Mouse (Mus musculus) WW6 (cell line): Measurements from ENCODE around the gene Prkcq.
"Not testable (repeated sequence)": the region's sequence is repeated elsewhere in the genome, so short reads cannot be mapped to it uniquely, and the experiment has no call there.

ENCODE experiments used
- DNase-seq: peaks from one replicate; pipeline ENCODE4 v3.0.0-alpha.2; 2013; ENCODE audit warnings: low read depth, low spot score

Prkcq gene

DNA sequence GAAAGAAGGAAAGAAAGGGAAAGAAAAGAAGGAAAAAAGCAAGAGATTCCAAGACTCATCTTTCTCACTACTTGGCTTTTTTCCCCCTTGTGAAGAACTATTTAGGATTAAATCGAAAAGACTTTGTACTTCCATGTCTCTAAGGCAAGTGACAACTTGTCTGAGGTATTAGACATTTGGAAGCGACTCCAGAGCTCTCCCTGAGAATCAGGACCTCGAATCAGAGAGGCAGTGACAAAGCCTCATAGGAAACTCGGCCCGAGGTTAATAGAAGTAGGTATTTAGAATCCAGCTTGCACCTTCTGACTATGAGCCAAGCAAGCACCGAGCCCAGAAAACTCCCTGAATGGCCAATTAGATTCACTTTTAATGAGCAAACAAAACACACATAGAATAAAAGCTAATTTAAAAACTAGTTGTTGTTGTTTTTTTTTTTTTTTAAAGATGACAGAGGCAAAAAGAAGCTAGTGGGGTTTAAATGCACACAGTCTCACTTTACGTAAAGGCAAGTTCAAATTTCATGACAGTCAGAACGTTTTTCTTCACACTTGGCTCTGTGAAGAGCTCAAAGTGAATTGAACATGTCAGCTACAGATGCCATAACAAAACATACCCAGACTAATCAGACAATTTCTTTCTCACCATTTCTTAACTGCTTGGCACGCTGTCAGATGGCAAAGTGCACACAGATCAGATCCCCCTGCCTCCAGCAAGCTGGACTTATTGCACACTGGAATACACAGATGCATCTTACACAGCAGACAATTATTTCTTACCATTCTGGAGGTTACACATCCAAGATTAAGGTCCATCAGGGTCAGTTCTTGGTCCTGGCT is 119.9 kb downstream of the Prkcq start:
- DNase-seq, result no peak

DNA sequence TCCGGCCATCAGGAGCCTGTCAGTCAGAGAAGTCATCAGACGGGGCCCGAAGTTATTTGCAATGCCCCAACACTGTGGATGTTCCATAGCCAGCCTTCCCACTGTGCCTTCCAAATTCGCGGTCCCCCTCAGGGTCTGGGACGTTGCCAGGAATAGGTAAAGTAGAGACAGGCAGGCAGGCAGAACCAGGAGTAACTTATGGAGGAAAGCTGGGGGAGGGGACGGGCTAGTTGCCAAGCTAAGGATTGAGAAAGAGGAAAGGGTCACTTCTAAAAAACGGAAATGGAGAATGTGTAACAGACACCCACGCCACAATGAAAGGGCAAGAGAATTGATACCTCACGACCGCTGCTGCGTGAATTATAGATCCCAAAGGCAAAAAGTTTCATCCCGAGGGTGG is 121.2 kb downstream of the Prkcq start:
- no peak for DNase-seq

DNA sequence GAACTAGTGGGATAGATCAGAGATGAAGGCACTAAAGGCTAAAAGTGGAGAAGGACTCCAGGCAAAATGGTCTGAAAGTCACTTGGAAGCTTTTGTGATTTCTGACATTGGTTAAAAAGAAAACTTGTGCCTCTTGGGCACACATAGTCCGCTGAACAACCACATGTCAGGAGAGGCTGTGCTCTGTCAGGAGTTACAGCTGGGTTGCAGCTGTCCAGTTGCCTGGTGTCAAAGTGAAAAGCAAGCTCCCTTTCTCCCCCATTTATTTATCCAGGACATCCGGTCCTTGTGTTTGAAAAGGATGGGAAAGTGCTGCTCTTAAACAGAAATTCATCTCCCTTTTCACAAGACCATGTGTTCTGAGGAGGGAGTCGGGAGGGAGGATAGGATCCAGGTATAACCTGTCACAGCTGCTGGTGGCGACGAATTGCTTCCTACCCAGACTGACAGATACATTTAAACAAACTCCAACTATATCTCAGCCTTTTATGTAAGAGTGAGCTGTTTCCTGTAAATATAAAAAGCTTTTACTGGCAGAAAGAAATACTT is 122.8 kb downstream of the Prkcq start:
- DNase-seq, result no peak

DNA sequence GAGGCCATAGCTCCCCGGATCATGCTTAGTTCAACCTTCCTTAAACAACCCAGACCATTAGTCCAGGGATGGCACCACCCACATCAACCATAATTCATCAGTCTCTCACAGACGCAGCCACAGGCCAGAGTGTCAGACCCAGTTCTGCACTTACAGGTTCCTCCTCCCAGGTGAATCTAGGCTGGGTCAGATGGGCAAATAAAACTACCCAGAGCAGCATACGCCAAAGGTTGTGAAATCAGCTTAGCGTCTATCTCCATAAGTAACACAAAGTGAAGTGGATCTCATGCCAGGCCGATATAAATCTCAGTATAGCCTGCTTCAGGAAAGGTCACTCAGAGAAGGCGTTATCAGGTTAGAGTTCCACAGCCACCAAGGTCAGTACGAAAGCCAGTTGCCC is 126.9 kb downstream of the Prkcq start:
- no peak for DNase-seq

DNA sequence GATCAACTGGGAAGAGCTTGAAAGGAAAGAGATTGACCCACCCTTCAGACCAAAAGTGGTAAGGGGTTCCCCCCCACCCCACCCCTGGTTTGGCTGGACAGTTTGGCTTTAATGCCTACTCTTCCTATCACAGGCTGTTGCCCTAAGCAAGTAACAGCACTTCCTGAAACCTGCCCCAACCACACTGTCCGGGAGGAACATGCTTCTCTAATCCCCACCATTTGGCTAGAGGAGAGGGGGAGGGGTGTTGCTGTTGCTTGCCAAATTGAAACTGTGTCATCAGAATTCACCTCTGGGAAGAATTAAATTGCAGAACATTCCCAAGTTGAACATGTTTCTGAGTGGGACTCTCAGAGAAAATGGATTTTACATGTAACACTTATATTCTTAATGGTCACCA is 127.5 kb downstream of the Prkcq start:
- no peak for DNase-seq

DNA sequence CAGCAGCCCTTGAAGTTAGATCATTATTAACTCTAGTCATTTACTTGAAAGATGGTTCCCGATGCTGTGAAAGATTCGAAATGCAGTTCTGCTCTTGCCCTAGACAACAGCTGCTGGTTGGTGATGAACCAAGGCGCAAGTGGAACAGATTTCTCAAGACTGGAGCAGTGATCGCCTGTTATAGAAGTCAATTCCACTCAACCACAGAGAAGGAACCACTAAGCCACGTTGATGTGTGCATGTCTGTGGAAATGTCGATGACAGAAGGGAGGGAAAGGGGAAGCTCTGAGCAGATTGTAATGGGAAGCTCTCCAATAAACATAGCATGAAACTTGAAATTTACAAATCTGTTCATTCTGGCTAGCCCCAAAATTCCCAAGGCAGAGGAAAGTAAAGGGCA is 128.5 kb downstream of the Prkcq start:
- DNase-seq, result no peak

DNA sequence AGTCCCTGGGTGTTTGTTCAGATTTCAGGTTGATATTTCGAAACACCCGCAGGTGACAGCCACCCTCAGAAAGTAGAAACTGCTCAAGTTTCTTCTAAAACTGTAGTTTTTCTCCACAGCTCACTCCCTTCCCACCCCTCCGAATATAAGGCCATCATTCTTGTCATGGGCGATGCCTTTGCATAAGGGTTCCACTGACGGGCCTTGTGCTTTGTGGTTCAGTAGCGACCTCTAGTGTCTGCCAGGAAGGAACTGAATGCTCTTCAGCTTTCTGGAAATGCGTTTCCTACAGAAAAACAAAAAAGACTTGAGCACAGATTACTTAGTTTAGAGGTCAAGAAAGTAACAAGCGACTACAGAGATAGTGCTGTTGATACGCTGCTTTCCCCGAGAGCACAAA is 148.3 kb downstream of the Prkcq start:
- DNase-seq, result no peak

DNA sequence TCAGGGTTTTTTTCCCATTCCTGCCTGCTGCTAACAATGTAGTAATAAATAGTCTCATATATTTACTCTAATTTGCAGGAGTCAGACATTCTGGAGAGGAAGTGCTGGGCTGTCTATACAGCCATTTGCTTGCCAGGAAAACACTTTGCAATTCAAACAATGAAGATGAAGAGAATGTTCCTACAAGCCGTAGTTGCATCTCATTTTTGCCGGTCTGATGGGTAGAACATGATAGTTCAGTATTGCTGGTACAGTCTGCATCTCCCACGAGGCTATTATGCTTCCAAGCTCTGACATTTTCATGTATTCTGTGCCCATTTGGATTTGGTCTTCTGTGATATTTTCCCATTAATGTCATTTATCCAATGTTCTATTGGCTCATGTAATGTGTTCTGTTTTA is 150.5 kb downstream of the Prkcq start:
- no peak for DNase-seq

DNA sequence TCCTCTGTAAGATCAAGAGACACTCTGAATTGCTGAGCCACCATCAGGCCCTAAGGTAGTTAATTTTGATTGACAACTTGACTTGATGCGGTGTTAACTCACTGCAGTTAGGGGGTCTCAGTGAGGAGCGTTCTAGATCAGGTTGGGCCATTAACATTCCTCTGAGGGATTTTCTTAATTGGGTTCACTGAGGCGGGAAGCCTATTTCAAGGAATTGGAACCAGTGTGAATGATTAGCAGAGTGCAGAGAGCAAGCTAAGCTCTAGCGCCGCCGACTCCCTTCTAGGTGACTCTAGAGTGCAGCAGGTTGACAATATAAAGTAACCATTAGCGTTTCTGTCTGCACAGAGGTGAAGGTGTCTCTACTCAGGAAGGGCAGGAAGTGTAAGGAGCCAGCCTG is 155.4 kb downstream of the Prkcq start:
- no peak for DNase-seq

DNA sequence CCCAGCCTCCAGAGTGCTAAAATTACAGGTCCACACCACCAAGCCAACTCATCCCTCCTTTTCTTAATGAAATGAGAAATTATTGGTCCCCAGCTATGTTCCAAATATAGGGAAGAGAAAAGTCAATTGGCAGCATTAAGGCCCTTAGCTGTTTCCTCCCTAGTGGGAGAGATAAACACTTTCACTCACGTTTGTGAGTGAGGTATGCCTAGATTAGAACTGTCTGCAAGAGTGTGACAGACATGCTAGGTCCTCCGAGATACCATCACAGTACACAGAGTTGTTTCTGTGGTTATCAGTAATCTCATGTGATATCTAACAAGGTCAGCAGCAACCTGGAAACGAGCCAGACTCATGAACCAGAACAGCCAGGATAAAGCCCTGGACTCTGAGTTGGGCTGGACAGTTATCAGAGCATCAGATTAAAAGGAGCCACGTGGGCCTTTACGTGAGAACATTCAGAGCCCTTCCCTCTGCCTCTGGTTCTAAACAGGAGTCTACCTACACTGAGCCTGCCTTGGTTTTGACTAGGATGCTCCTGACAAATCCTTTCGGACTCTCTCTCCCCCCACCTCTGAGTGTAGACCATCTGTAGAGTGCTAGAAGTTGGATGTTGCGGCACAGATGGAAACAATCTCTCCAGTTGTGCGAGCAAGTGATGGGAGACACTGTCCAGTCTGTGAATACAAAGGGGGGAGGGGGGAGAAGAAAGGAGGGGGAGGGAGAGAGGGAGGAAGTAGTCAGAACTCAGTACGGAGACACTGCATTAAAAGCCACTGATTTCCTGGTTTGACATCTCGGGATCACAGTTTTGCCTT is 157.7 kb downstream of the Prkcq start:
- no peak for DNase-seq

DNA sequence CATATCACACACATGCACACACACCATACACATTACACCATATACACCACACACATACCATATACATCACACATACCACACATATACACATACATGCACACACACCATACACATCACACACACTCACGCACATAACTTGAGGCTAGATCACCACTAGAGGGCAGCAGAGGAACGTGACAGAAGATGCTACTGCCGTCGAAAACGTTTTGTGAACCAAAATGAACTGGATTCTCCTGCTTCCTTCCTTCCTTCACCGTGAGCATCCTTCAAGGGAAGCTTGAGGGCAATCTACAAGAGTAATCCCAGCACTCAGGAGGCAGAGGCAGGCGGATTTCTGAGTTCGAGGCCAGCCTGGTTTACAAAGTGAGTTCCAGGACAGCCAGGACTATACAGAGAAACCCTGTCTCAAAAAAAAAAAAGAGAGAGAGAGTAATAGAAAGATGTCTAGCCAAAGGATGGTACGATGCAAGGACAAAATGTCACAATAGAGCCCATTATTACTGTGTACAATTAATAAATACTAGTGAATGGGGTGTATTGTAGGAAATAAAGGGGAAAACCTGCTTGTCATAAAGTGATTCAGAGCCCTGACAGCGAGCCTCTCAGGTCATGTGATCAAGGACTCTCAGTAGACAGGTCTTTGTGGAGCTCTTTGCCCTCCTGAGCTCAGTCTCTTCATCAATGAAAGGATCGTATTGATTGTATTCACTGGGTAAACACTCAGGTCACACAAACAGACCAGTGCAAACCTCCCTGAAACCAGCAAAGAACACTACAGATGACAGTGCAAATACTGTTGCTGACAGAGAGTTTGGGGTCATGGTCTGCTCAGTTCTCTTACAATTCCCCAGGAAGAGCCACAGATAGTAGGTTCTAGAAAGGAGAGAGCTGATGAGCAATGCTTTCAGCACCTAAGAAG is 159.9 kb downstream of the Prkcq start:
- DNase-seq, result peak; percentile 38

DNA sequence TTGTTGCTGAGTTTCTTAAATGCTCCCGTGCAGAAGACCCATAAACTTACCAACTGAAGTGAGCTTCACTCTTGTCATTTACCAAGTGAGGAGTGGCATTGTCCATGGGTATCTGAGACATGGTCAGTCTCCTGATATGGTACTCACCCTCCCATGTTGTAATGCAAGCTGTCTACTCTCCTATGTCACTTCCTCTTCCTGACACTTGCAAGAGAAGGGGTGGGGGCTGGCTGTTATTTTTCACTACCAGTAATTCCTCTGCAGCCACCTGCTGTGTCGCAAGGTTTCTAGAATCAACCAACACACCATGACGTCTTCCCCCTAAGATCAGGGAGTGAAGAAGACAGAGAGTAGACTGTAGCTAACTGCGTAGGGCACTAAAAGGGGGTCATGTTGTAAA is 160.6 kb downstream of the Prkcq start:
- DNase-seq, result no peak

DNA sequence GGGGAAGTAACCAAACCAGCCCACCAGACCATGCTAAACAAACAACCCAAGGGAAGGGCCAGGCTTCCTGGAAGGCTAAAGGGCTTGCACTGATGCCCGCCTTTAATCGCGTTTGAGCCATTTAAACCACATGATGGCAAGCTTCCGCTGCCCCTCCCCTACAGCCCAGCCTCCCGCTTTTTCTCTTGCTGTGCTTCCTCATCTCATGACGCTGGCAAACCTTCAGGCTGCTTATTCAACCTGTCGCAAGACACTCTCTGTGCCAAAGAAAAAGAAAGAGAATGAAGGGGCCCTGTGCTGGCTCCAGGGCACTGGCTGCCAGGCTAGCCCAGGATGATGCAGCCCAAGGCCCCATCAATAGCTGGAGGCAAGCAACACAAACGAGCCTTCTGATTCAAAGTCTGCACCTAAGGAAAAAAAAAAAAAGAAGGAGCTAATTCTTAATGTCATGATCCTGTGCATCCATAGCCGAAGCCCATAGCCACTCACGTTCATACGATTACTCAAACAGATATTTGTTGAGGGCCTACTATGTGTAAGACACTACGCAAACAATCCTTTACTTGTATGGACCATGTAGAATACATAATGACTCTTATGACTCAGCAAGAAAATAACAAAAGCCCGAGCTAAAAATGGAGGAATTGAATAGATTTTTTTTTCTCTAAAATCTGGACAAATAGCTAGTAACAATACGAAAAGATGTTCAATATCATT is 161.6 kb downstream of the Prkcq start:
- DNase-seq, result no peak

DNA sequence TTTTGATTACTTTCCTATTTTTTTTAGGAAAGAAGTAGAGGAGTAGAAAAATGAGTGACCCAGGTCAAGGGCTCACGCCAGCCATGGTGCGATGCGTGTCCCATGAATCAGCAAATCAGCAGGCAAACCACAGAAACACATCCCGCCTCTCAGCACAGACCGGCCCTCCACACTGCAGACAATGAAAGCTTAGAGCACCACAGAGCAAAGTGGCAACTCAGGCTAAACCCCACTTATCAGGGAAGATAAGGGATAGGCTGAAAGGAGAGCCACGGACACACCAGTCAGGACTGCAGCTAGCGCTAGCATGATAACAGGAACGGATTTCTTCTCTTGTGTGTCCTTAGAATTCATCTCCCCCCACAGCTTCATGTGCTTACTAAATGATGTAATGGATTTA is 164.4 kb downstream of the Prkcq start:
- DNase-seq, result no peak

DNA sequence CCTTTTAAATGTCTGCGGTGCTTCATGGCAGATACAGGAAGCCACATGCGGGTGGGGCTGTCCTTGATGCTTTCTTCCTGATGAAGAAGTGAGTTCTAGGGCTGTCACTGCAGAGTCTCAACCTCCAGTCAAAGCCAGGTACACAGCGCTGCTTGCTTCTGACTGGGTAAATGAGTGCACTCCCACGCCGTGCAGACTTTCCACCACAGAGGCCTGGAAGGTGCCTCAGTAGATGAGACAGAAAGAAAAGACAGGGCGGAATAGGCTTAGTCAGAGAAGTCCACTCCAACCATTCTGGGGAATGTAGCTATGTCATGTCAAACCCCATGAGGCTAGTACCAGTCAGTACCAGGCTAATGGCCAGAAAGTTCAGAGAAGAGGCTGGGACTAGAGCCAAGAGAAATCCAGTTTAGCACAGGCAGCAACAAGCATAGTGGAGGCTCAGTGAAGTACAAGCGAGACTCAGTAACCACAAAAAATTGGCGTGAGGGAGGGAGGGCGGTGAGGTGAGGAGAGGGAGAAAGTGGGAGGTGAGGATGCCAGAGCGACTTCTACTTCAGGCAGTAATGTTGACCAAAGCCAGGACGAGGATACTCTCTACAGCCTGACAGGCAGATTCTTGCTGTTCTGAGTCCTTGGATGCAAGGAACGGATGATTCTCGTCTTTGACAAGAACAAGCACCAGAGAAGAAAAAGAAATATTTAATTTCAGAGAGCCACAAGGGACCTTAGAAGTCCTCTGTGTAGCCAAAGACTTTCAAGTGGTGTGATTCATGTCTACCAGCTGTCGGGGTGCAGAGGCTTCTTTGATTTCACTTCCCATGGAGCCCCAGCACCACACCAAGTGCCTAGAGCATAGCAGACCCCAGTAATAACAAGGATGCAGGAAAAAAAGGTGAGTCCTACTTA is 167.3 kb downstream of the Prkcq start:
- no peak for DNase-seq

DNA sequence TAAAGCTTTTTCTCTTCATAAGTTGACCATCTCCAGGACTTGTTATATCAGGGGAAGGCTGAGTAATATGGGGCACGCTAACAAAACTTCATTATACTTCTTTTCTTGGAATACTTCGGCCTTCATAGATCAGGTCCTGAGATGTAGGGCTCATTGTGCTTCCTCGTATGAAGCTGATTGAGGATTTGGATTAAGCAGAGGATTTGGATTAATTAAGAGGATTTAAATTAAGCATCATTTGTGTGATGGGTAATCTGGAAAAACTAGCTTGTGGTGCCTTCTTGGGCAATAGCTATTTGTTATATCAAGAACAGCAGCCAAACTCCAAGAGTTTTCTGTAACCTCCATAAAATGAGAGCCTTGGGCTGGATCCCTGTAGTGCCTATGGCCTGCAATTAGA is 172.8 kb downstream of the Prkcq start:
- DNase-seq, result no peak

DNA sequence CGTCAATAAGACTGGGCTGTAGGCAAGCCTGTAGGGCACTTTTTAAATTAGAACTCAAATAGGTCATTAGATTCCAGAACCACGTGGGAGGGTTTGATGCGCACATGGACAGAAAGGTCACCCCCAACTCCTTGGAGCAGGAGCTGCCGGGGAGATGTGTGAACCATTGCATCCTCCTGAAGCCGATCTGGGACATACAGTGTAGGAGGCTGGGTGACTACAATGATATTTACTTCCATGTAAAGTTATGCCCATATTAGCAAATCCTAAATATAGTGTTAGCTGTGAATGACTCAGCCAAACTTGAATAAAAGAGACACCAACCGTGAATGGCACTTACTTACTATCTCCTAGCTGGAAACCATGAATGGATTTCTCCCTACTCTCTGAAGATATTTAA is 174.5 kb downstream of the Prkcq start:
- not testable (repeated sequence) for DNase-seq

DNA sequence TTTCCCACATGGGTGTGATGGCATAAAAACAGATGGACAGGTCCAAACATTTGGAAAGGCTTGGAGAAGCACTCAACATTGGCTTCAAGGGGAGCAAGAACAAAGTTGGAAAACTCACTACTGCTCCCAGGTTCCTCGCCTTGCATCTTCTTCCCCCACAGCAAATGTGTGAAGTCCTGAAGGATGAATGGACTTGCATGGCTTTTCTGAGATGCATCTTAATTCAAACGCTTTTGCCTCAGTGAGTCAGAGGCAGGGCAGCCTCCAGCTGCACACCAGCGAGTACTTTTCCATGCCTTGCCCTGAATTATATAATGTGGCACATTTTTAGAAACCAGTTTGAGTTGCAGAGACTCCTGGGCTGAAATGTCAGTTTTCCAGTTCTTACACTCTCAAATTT is 175.9 kb downstream of the Prkcq start:
- no peak for DNase-seq
